Comparison of ENCODE assay signal across 8 mouse cellular contexts in genomic region chr11:69996161-69997061, GRCm38 (mm10). TPM values are rescaled to one million over a fixed set of nuclear protein-coding genes. Genes with fewer than 3 reads are reported as not detected.
DNase-seq lines count a peak whose midpoint lies in the region; ATAC-seq and TF ChIP-seq lines count a peak whose summit lies in the region.

No protein-coding gene starts in this region.

- peaks cover 40% of the 10 kb centered on the region for H3K4me1 ChIP-seq in embryonic facial prominence, embryonic 10.5 days
- peaks cover 21% of the 10 kb centered on the region for H3K4me1 ChIP-seq in heart, embryonic 16.5 days (ENCODE audit: control insufficient read depth, insufficient read depth, low read length)
- H3K4me1 ChIP-seq in limb, embryonic 10.5 days, result peaks cover 38% of the 10 kb centered on the region
- H3K4me1 ChIP-seq in midbrain, postnatal 0 days (ENCODE audit: insufficient read depth, low read length), result peaks cover 3% of the 10 kb centered on the region; the same call in 1 of the 2 replicates

- H3K9ac ChIP-seq in heart, embryonic 16.5 days (ENCODE audit: low read length), result peak overlapping the region; percentile 90
- peak overlapping the region; percentile 86 for H3K9ac ChIP-seq in midbrain, postnatal 0 days (replicated peaks; ENCODE audit: low read length, poor library complexity, severe bottlenecking)

- H3K27me3 ChIP-seq in embryonic facial prominence, embryonic 10.5 days (replicated peaks; ENCODE audit: low read depth, poor library complexity, severe bottlenecking), result no peaks in the 10 kb centered on the region
- H3K27me3 ChIP-seq in heart, embryonic 16.5 days (ENCODE audit: control insufficient read depth, insufficient read depth, low read length), result no peaks in the 10 kb centered on the region
- no peaks in the 10 kb centered on the region for H3K27me3 ChIP-seq in limb, embryonic 10.5 days (ENCODE audit: low read depth, poor library complexity, severe bottlenecking)
- no peaks in the 10 kb centered on the region for H3K27me3 ChIP-seq in midbrain, postnatal 0 days (ENCODE audit: insufficient read depth, low read length)

- ATAC-seq in heart, embryonic 16.5 days (replicated peaks; ENCODE audit: extremely low read depth, insufficient read depth, low FRiP score), result peak; percentile 4
- no peak for ATAC-seq in midbrain, postnatal 0 days (ENCODE audit: low FRiP score)

- peak; percentile 49 for DNase-seq in urinary bladder, postnatal 25 days (ENCODE audit: low spot score)
- DNase-seq in urinary bladder, postnatal 10 days (ENCODE audit: low spot score), result no peak
- DNase-seq in embryonic facial prominence, embryonic 10.5 days (ENCODE audit: low spot score), result no peak
- DNase-seq in limb, embryonic 10.5 days (ENCODE audit: low spot score), result peak; percentile 65
- peak; percentile 59 for DNase-seq in midbrain, postnatal 0 days (ENCODE audit: low spot score)
- peak; percentile 59 to 69 for DNase-seq in thymus, postnatal 10 days (ENCODE audit: low spot score in 2 of 2)
- DNase-seq in layer of hippocampus, postnatal 25 days (ENCODE audit: extremely low spot score in 1 of 2, low spot score in 1 of 2), result no peak

- H3K9me3 ChIP-seq in embryonic facial prominence, embryonic 10.5 days, result no peaks in the 10 kb centered on the region
- H3K9me3 ChIP-seq in heart, embryonic 16.5 days (replicated peaks; ENCODE audit: control insufficient read depth, low read length), result no peaks in the 10 kb centered on the region
- H3K9me3 ChIP-seq in limb, embryonic 10.5 days (replicated peaks), result no peaks in the 10 kb centered on the region
- H3K9me3 ChIP-seq in midbrain, postnatal 0 days (ENCODE audit: low read length), result no peaks in the 10 kb centered on the region

- H3K27ac ChIP-seq in embryonic facial prominence, embryonic 10.5 days (replicated peaks), result peak overlapping the region; percentile 97
- H3K27ac ChIP-seq in heart, embryonic 16.5 days (ENCODE audit: low read length), result peak overlapping the region; percentile 99
- H3K27ac ChIP-seq in limb, embryonic 10.5 days, result peak overlapping the region; percentile 98
- H3K27ac ChIP-seq in midbrain, postnatal 0 days (ENCODE audit: low read depth, low read length), result peak overlapping the region; percentile 82

- no peak for TF ChIP-seq CTCF in midbrain, postnatal 0 days (IDR thresholded peaks at IDR 0.05)

- WGBS in embryonic facial prominence, embryonic 10.5 days, result 1% methylated on average over 66 of the region's 66 CpGs
- 1% methylated on average over 66 of the region's 66 CpGs for WGBS in heart, embryonic 16.5 days
- WGBS in limb, embryonic 10.5 days, result under 1% methylated on average over 64 of the region's 66 CpGs
- WGBS in midbrain, postnatal 0 days, result under 1% methylated on average over 52 of the region's 66 CpGs

- peaks cover 47% of the 10 kb centered on the region for H3K36me3 ChIP-seq in embryonic facial prominence, embryonic 10.5 days (replicated peaks)
- peaks cover 35% of the 10 kb centered on the region for H3K36me3 ChIP-seq in heart, embryonic 16.5 days (ENCODE audit: control insufficient read depth, insufficient read depth)
- peaks cover 49% of the 10 kb centered on the region for H3K36me3 ChIP-seq in limb, embryonic 10.5 days
- H3K36me3 ChIP-seq in midbrain, postnatal 0 days (ENCODE audit: insufficient read depth, low read length), result peaks cover 12% of the 10 kb centered on the region; the same call in 1 of the 2 replicates

- H3K4me3 ChIP-seq in embryonic facial prominence, embryonic 10.5 days, result peak overlapping the region; percentile 99
- H3K4me3 ChIP-seq in heart, embryonic 16.5 days (ENCODE audit: low read length), result peak overlapping the region; percentile 93
- H3K4me3 ChIP-seq in limb, embryonic 10.5 days, result peak overlapping the region; percentile 98
- peak overlapping the region; percentile 85 for H3K4me3 ChIP-seq in midbrain, postnatal 0 days (ENCODE audit: low read depth, low read length)

- H3K4me2 ChIP-seq in heart, embryonic 16.5 days (ENCODE audit: low read depth, low read length), result peak overlapping the region; percentile 65
- peak overlapping the region; percentile 95 for H3K4me2 ChIP-seq in midbrain, postnatal 0 days (ENCODE audit: low read depth, low read length, poor library complexity, severe bottlenecking)

RNA-seq across cellular contexts. Expression of gene Phf23, which starts 0.8 kb away (rescaled TPM):
- polyA plus RNA-seq in embryonic facial prominence, embryonic 10.5 days (2016; fragmentation: Nextera tagmentation; extraction: Ambion mirVana), result 96.5 and 98.3 TPM in 2 replicates
- 42.0 and 43.9 TPM in 2 replicates for polyA plus RNA-seq in heart, embryonic 16.5 days (2015; fragmentation: Nextera tagmentation; extraction: Ambion mirVana)
- polyA plus RNA-seq in limb, embryonic 10.5 days (2016; fragmentation: Nextera tagmentation; extraction: Ambion mirVana), result 101 and 106 TPM in 2 replicates
- 42.4 and 45.2 TPM in 2 replicates for total RNA-seq in midbrain, postnatal 0 days (2014; rRNA removed)
- polyA plus RNA-seq in midbrain, postnatal 0 days (2015; fragmentation: Nextera tagmentation; extraction: Ambion mirVana), result 37.6 and 40.0 TPM in 2 replicates
- total RNA-seq in layer of hippocampus, postnatal 25 days (2021), result 10 to 100 TPM; 41.4 to 46.9 TPM

RNA-seq across cellular contexts. Expression of gene Dvl2, which starts 4.0 kb away (rescaled TPM):
- polyA plus RNA-seq in embryonic facial prominence, embryonic 10.5 days (2016; fragmentation: Nextera tagmentation; extraction: Ambion mirVana), result 59.0 and 59.8 TPM in 2 replicates
- 17.1 and 19.2 TPM in 2 replicates for polyA plus RNA-seq in heart, embryonic 16.5 days (2015; fragmentation: Nextera tagmentation; extraction: Ambion mirVana)
- polyA plus RNA-seq in limb, embryonic 10.5 days (2016; fragmentation: Nextera tagmentation; extraction: Ambion mirVana), result 65.2 and 70.6 TPM in 2 replicates
- 31.5 and 33.3 TPM in 2 replicates for total RNA-seq in midbrain, postnatal 0 days (2014; rRNA removed)
- polyA plus RNA-seq in midbrain, postnatal 0 days (2015; fragmentation: Nextera tagmentation; extraction: Ambion mirVana), result 19.0 and 20.0 TPM in 2 replicates
- 10 to 100 TPM; 31.2 to 37.8 TPM for total RNA-seq in layer of hippocampus, postnatal 25 days (2021)

RNA-seq across cellular contexts. Expression of gene Gabarap, which starts 5.5 kb away (rescaled TPM):
- polyA plus RNA-seq in embryonic facial prominence, embryonic 10.5 days (2016; fragmentation: Nextera tagmentation; extraction: Ambion mirVana), result 317 and 331 TPM in 2 replicates
- polyA plus RNA-seq in heart, embryonic 16.5 days (2015; fragmentation: Nextera tagmentation; extraction: Ambion mirVana), result 421 and 428 TPM in 2 replicates
- polyA plus RNA-seq in limb, embryonic 10.5 days (2016; fragmentation: Nextera tagmentation; extraction: Ambion mirVana), result 280 and 332 TPM in 2 replicates
- total RNA-seq in midbrain, postnatal 0 days (2014; rRNA removed), result 197 and 226 TPM in 2 replicates
- 501 and 511 TPM in 2 replicates for polyA plus RNA-seq in midbrain, postnatal 0 days (2015; fragmentation: Nextera tagmentation; extraction: Ambion mirVana)
- 100 to 1,000 TPM; 229 to 258 TPM for total RNA-seq in layer of hippocampus, postnatal 25 days (2021)

RNA-seq across cellular contexts. Expression of gene Elp5, which starts 14.1 kb away (rescaled TPM):
- polyA plus RNA-seq in embryonic facial prominence, embryonic 10.5 days (2016; fragmentation: Nextera tagmentation; extraction: Ambion mirVana), result 157 and 161 TPM in 2 replicates
- polyA plus RNA-seq in heart, embryonic 16.5 days (2015; fragmentation: Nextera tagmentation; extraction: Ambion mirVana), result 111 and 116 TPM in 2 replicates
- 154 and 176 TPM in 2 replicates for polyA plus RNA-seq in limb, embryonic 10.5 days (2016; fragmentation: Nextera tagmentation; extraction: Ambion mirVana)
- 109 and 157 TPM in 2 replicates for total RNA-seq in midbrain, postnatal 0 days (2014; rRNA removed)
- 171 and 182 TPM in 2 replicates for polyA plus RNA-seq in midbrain, postnatal 0 days (2015; fragmentation: Nextera tagmentation; extraction: Ambion mirVana)
- total RNA-seq in layer of hippocampus, postnatal 25 days (2021), result 10 to 100 TPM; 77.1 to 82.2 TPM

RNA-seq across cellular contexts. Expression of gene Ctdnep1, which starts 15.5 kb away (rescaled TPM):
- polyA plus RNA-seq in embryonic facial prominence, embryonic 10.5 days (2016; fragmentation: Nextera tagmentation; extraction: Ambion mirVana), result 23.9 and 25.3 TPM in 2 replicates
- 23.9 and 25.0 TPM in 2 replicates for polyA plus RNA-seq in heart, embryonic 16.5 days (2015; fragmentation: Nextera tagmentation; extraction: Ambion mirVana)
- 22.2 and 24.8 TPM in 2 replicates for polyA plus RNA-seq in limb, embryonic 10.5 days (2016; fragmentation: Nextera tagmentation; extraction: Ambion mirVana)
- total RNA-seq in midbrain, postnatal 0 days (2014; rRNA removed), result 39.6 and 42.9 TPM in 2 replicates
- 22.3 and 24.1 TPM in 2 replicates for polyA plus RNA-seq in midbrain, postnatal 0 days (2015; fragmentation: Nextera tagmentation; extraction: Ambion mirVana)
- total RNA-seq in layer of hippocampus, postnatal 25 days (2021), result 100 to 1,000 TPM; 107 to 116 TPM

Comparison
In these comparisons a context has a peak if more than half of its experiments do, and no peak if none do; other contexts are left out.
1. DNase-seq: peak in urinary bladder, postnatal 25 days (single experiment), limb, embryonic 10.5 days (single experiment), midbrain, postnatal 0 days (single experiment) and thymus, postnatal 10 days (2 of 2); none in urinary bladder, postnatal 10 days (single experiment), embryonic facial prominence, embryonic 10.5 days (single experiment) and layer of hippocampus, postnatal 25 days (0 of 2).
2. Peak in every context shown above with its lines, with median percentiles within 50 percentile points of each other: H3K27ac ChIP-seq and H3K4me3 ChIP-seq.